Comparison of ENCODE assay signal across 25 mouse cellular contexts in the genomic region with DNA sequence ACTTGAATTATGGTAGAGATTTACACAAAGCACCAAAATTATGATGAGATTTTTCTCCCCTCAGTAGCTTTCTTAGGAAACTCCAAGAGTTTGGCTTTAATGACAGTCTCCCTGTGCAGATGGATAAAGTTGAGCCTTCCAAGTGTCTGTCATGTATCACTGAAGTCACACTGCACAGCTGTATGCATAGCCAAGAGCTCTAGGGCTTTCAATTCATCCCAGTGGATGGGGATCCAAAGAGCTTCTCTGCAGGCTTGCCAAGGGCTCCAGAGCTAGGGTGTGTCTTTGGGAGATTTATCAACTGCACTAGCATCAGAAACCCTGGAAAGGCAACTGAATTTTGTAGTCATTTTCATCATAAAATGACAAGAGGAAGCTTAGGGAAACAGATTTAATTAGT. TPM values are rescaled to one million over a fixed set of nuclear protein-coding genes. Genes with fewer than 3 reads are reported as not detected.
DNase-seq lines count a peak whose midpoint lies in the region.
"Had no signal": no experiment of that assay in that cellular context is flagged by ENCODE, and none has a peak within 500 bp of the region (broad histone marks: within the 10 kb centered on the region; RNA-seq: fewer than 3 reads in every experiment).

No protein-coding gene starts in this region.

- no peaks in the 10 kb centered on the region for H3K9me3 ChIP-seq in heart, embryonic 10.5 days
- H3K9me3 ChIP-seq: heart, embryonic 13.5 days; kidney, embryonic 15.5 days; limb, embryonic 12.5 days; liver, embryonic 15.5 days; lung, embryonic 15.5 days; midbrain, embryonic 13.5 days; neural tube, embryonic 13.5 days had no signal

- H3K4me3 ChIP-seq in heart, embryonic 10.5 days = no peak overlapping the region
- H3K4me3 ChIP-seq: heart, embryonic 13.5 days; kidney, embryonic 15.5 days; left cerebral cortex, adult 2 months; limb, embryonic 12.5 days; liver, embryonic 15.5 days; lung, embryonic 15.5 days; midbrain, embryonic 13.5 days; neural tube, embryonic 13.5 days had no signal

- no peaks in the 10 kb centered on the region for H3K4me1 ChIP-seq in heart, embryonic 10.5 days
- H3K4me1 ChIP-seq: heart, embryonic 13.5 days; liver, embryonic 15.5 days; lung, embryonic 15.5 days; midbrain, embryonic 13.5 days; neural tube, embryonic 13.5 days had no signal

- DNase-seq in gastrocnemius, adult 18-20 months (ENCODE audit: low spot score) = peak; percentile 24
- DNase-seq in gastrocnemius, postnatal 4 days (ENCODE audit: low spot score in 2 of 2) = no peak
- peak; percentile 48 to 56 for DNase-seq in heart, adult 9 months (ENCODE audit: low spot score in 2 of 2)
- no peak for DNase-seq in heart, embryonic 10.5 days (ENCODE audit: low spot score)
- peak; percentile 36 for DNase-seq in gastrocnemius, postnatal 25 days
- peak; percentile 38 for DNase-seq in skeletal muscle tissue, adult 2 months (ENCODE audit: low read depth, low spot score)
- DNase-seq in embryo, embryonic 10 days (ENCODE audit: low spot score) = no peak
- DNase-seq: adrenal gland, adult 8-10 months; cerebellum, adult 2 months; cerebellum, postnatal 14 days; kidney, postnatal 25 days had no signal

- H3K27me3 ChIP-seq in heart, embryonic 10.5 days (ENCODE audit: insufficient read depth, poor library complexity, severe bottlenecking) = no peaks in the 10 kb centered on the region
- H3K27me3 ChIP-seq: heart, embryonic 13.5 days; kidney, embryonic 15.5 days; limb, embryonic 12.5 days; liver, embryonic 15.5 days; lung, embryonic 15.5 days; midbrain, embryonic 13.5 days; neural tube, embryonic 13.5 days had no signal

- H3K36me3 ChIP-seq in heart, embryonic 10.5 days = no peaks in the 10 kb centered on the region
- H3K36me3 ChIP-seq: G1E; heart, embryonic 13.5 days; kidney, embryonic 15.5 days; limb, embryonic 12.5 days; liver, embryonic 15.5 days; lung, embryonic 15.5 days; midbrain, embryonic 13.5 days; neural tube, embryonic 13.5 days had no signal

- no peak overlapping the region for H3K27ac ChIP-seq in heart, embryonic 10.5 days
- H3K27ac ChIP-seq: heart, embryonic 13.5 days; hindbrain, embryonic 14.5 days; kidney, embryonic 15.5 days; left cerebral cortex, adult 2 months; limb, embryonic 12.5 days; liver, embryonic 15.5 days; lung, embryonic 15.5 days; macrophage; midbrain, embryonic 13.5 days; neural tube, embryonic 13.5 days had no signal

RNA-seq across cellular contexts. Expression of gene Arsj, which starts 7.1 kb away (rescaled TPM):
- under 1 TPM; 0.30 to 0.38 TPM for total RNA-seq in gastrocnemius, adult 18-20 months (2021)
- total RNA-seq in gastrocnemius, postnatal 4 days (2021) = 10 to 100 TPM in 1 of 2 experiments, 1 to 10 TPM in 1; 8.1 to 10.3 TPM
- polyA plus RNA-seq in heart, embryonic 10.5 days (2016; fragmentation: Nextera tagmentation; extraction: Ambion mirVana) = 0.25 TPM in 1 of 2 replicates, not detected in the other
- under 1 TPM; 0.27 to 0.67 TPM for total RNA-seq in gastrocnemius, postnatal 25 days (2021)
- total RNA-seq: hematopoietic stem cell, adult 5-6 weeks; liver, adult 2 months; megakaryocyte-erythroid progenitor cell, adult 5-6 weeks had no signal
- polyA plus RNA-seq: G1E; liver, adult 2 months; macrophage had no signal

Comparison
In these comparisons a context has a peak if more than half of its experiments do, and no peak if none do; other contexts are left out.
1. DNase-seq: peak in gastrocnemius, adult 18-20 months (single experiment), heart, adult 9 months (2 of 2), gastrocnemius, postnatal 25 days (single experiment) and skeletal muscle tissue, adult 2 months (single experiment); none in gastrocnemius, postnatal 4 days (0 of 2), heart, embryonic 10.5 days (single experiment) and embryo, embryonic 10 days (single experiment).
2. RNA of gene Arsj, which starts 7.1 kb away (total RNA-seq): 8.1 to 10.3 TPM in gastrocnemius, postnatal 4 days; 0.27 to 0.67 TPM in gastrocnemius, postnatal 25 days and 0.30 to 0.38 TPM in gastrocnemius, adult 18-20 months; every median in the first group is over 4 times any median in the second.